Mouse (Mus musculus) left cerebral cortex, adult 6 months (tissue): ENCODE results near the gene Apbb2. TPM values are rescaled to one million over a fixed set of nuclear protein-coding genes. Genes with fewer than 3 reads are reported as not detected.

ENCODE experiments used
- long read RNA-seq, 2 experiments: library from polyadenylated mRNA; unstranded; transcript quantifications; one replicate each; pipeline ENCODE4 v2.0.0; 2019 to 2020
- polyA plus RNA-seq: library from polyadenylated mRNA; unstranded; fragments of <200 nt; fragmentation: Nextera tagmentation; gene quantifications from 2 replicates; pipeline ENCODE4 v1.2.3, GENCODE M21; 2021

Gene Apbb2
- 26.2 and 27.2 TPM in 2 replicates for polyA plus RNA-seq
- long read RNA-seq, experiment 1, full-length matches to known transcripts, result 12 of 107 reads
- long read RNA-seq, experiment 1, partial matches to known transcripts, result 14 of 107 reads
- long read RNA-seq, experiment 1, other reads (novel, unspliced or antisense), result 81 of 107 reads
- long read RNA-seq, experiment 2, full-length matches to known transcripts, result 4 of 45 reads
- long read RNA-seq, experiment 2, partial matches to known transcripts, result 10 of 45 reads
- long read RNA-seq, experiment 2, other reads (novel, unspliced or antisense), result 31 of 45 reads

DNA sequence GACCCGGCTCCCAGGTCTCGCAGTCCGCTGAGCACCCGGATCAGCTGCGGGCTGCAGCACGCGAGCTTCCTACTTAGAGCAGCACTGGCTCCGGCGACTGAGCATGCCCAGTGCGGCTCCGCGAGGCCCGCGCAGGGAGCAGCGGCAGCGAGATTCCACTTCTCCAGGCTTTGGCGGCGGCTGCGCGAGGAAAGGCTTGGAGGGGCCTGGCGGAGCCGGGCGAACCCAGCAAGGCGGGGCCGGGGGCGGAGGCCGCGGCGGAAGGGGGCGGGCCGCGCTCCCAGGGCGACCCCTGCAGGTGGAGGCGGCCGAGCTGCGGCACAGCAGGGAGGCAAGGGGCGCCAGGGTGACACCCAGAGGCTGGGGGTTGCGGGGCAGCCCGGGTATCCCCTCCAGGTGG, at the start of gene Apbb2:
TSS of gene Apbb2 (minus strand) at position 188 of the 400 bp plus-strand sequence.

DNA sequence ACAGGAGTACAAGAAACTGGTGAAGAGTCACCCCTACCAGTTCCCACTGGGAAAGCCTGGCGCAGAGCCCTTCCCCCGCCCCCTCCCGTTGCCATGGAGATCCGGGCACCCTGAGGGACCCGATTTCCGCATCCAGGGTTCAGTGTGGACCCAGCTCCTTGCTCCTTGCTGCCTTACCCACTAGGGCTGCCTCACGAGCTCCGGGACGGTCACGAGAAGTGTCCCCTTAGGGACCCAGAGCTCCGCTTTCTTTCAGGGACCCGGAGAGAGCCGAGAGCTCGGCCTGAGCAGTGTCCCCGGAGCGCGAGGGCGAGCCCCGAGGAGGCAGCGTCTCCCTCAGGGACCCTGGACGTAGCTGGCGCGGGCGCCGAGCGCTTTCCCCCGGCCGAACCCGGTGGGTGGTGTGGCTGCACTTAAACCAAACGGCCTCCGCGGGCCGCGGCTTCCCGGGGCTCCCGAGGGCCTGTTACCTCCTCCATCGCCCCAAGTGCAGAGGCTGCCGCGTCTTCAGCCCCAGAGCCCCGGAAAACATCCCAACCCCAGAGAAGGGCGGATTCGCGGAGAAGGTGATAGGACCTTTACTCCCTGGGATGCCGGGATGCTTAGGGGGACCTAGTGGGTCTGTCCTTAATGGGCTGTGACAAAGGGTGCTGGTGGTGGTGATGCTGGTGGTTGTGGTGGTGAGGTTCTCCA, 358.7 kb downstream of the Apbb2 start, which contains the start of gene Nsun7:
TSS of gene Nsun7 (plus strand) at position 142 of the 693 bp plus-strand sequence.

Other genes with a start within 250 kb of the Apbb2 start
- 1,245 and 1,266 TPM in 2 replicates for gene Uchl1, start 57.3 kb upstream of the Apbb2 start, polyA plus RNA-seq
- 39.4 and 57.4 TPM in 2 replicates for gene Limch1, start 127.0 kb upstream of the Apbb2 start, polyA plus RNA-seq